Mouse (Mus musculus): ENCODE data around the gene Cdc42se2. TPM values are rescaled to one million over a fixed set of nuclear protein-coding genes. Genes with fewer than 3 reads are reported as not detected.

Gene Cdc42se2
- polyA plus RNA-seq, 1 experiment = 38.4 TPM

GRCm38 (mm10) chr11:54724353-54725034, 63.0 kb downstream of the Cdc42se2 start:
- Histone ChIP-seq H3K4me3 (ENCODE audit: insufficient read depth, low read length) (no peak overlapping the region), H3K4me1 (ENCODE audit: control insufficient read depth, insufficient read depth, low read length) (peaks cover 11% of the 10 kb centered on the region), H3K27ac (ENCODE audit: insufficient read depth, low read length) (no peak overlapping the region)
- no peak for TF ChIP-seq POLR2A (IDR thresholded peaks at IDR 0.05; ENCODE audit: low read depth, low read length)
- TF ChIP-seq CTCF (IDR thresholded peaks at IDR 0.05; ENCODE audit: borderline replicate concordance, insufficient read depth, low read length) = no peak

GRCm38 (mm10) chr11:54722057-54722456, 65.4 kb downstream of the Cdc42se2 start:
- no peak for TF ChIP-seq CTCF (IDR thresholded peaks at IDR 0.05; ENCODE audit: borderline replicate concordance, insufficient read depth, low read length)
- TF ChIP-seq POLR2A (IDR thresholded peaks at IDR 0.05; ENCODE audit: low read depth, low read length) = no peak
- Histone ChIP-seq H3K4me3 (ENCODE audit: insufficient read depth, low read length) (no peak overlapping the region), H3K27ac (ENCODE audit: insufficient read depth, low read length) (no peak overlapping the region), H3K4me1 (ENCODE audit: control insufficient read depth, insufficient read depth, low read length) (peaks cover 6% of the 10 kb centered on the region)

- Histone ChIP-seq H3K27ac (ENCODE audit: insufficient read depth, low read length) (no peak overlapping the region), H3K4me3 (ENCODE audit: insufficient read depth, low read length) (no peak overlapping the region), H3K4me1 (ENCODE audit: control insufficient read depth, insufficient read depth, low read length) (no peaks in the 10 kb centered on the region)
- TF ChIP-seq CTCF (IDR thresholded peaks at IDR 0.05; ENCODE audit: borderline replicate concordance, insufficient read depth, low read length) = no peak
- no peak for TF ChIP-seq POLR2A (IDR thresholded peaks at IDR 0.05; ENCODE audit: low read depth, low read length)
These were observed 68.9 kb downstream of the Cdc42se2 start for GRCm38 (mm10) chr11:54718601-54719000.

GRCm38 (mm10) chr11:54717893-54718292, 69.6 kb downstream of the Cdc42se2 start:
- Histone ChIP-seq H3K4me3 (ENCODE audit: insufficient read depth, low read length) (no peak overlapping the region), H3K27ac (ENCODE audit: insufficient read depth, low read length) (no peak overlapping the region), H3K4me1 (ENCODE audit: control insufficient read depth, insufficient read depth, low read length) (no peaks in the 10 kb centered on the region)
- no peak for TF ChIP-seq CTCF (IDR thresholded peaks at IDR 0.05; ENCODE audit: borderline replicate concordance, insufficient read depth, low read length)
- TF ChIP-seq POLR2A (IDR thresholded peaks at IDR 0.05; ENCODE audit: low read depth, low read length) = no peak

- no peaks in the 10 kb centered on the region for H3K4me1 ChIP-seq (ENCODE audit: control insufficient read depth, insufficient read depth, low read length)
- H3K4me3 ChIP-seq (ENCODE audit: insufficient read depth, low read length) = no peak overlapping the region
- no peak overlapping the region for H3K27ac ChIP-seq (ENCODE audit: insufficient read depth, low read length)
- TF ChIP-seq CTCF (IDR thresholded peaks at IDR 0.05; ENCODE audit: borderline replicate concordance, insufficient read depth, low read length) (no peak), POLR2A (IDR thresholded peaks at IDR 0.05; ENCODE audit: low read depth, low read length) (no peak)
These were observed 74.6 kb downstream of the Cdc42se2 start for GRCm38 (mm10) chr11:54712849-54713248.

- Histone ChIP-seq H3K4me3 (ENCODE audit: insufficient read depth, low read length) (no peak overlapping the region), H3K4me1 (ENCODE audit: control insufficient read depth, insufficient read depth, low read length) (no peaks in the 10 kb centered on the region), H3K27ac (ENCODE audit: insufficient read depth, low read length) (peak overlapping the region; percentile 77)
- TF ChIP-seq CTCF (IDR thresholded peaks at IDR 0.05; ENCODE audit: borderline replicate concordance, insufficient read depth, low read length) (no peak), POLR2A (IDR thresholded peaks at IDR 0.05; ENCODE audit: low read depth, low read length) (no peak)
These were observed 76.8 kb downstream of the Cdc42se2 start for GRCm38 (mm10) chr11:54710512-54711293.

- Histone ChIP-seq H3K4me1 (ENCODE audit: control insufficient read depth, insufficient read depth, low read length) (no peaks in the 10 kb centered on the region), H3K4me3 (ENCODE audit: insufficient read depth, low read length) (no peak overlapping the region), H3K27ac (ENCODE audit: insufficient read depth, low read length) (no peak overlapping the region)
- TF ChIP-seq CTCF (IDR thresholded peaks at IDR 0.05; ENCODE audit: borderline replicate concordance, insufficient read depth, low read length) = no peak
- no peak for TF ChIP-seq POLR2A (IDR thresholded peaks at IDR 0.05; ENCODE audit: low read depth, low read length)
These were observed 77.8 kb downstream of the Cdc42se2 start for GRCm38 (mm10) chr11:54709645-54710044.

GRCm38 (mm10) chr11:54708153-54708552, 79.3 kb downstream of the Cdc42se2 start:
- no peak overlapping the region for H3K27ac ChIP-seq (ENCODE audit: insufficient read depth, low read length)
- H3K4me3 ChIP-seq (ENCODE audit: insufficient read depth, low read length) = no peak overlapping the region
- no peak for TF ChIP-seq CTCF (IDR thresholded peaks at IDR 0.05; ENCODE audit: borderline replicate concordance, insufficient read depth, low read length)
- TF ChIP-seq POLR2A (IDR thresholded peaks at IDR 0.05; ENCODE audit: low read depth, low read length) = no peak
- H3K4me1 ChIP-seq (ENCODE audit: control insufficient read depth, insufficient read depth, low read length) = no peaks in the 10 kb centered on the region

- H3K4me3 ChIP-seq (ENCODE audit: insufficient read depth, low read length) = no peak overlapping the region
- no peak overlapping the region for H3K27ac ChIP-seq (ENCODE audit: insufficient read depth, low read length)
- H3K4me1 ChIP-seq (ENCODE audit: control insufficient read depth, insufficient read depth, low read length) = no peaks in the 10 kb centered on the region
- no peak for TF ChIP-seq POLR2A (IDR thresholded peaks at IDR 0.05; ENCODE audit: low read depth, low read length)
- no peak for TF ChIP-seq CTCF (IDR thresholded peaks at IDR 0.05; ENCODE audit: borderline replicate concordance, insufficient read depth, low read length)
These were observed 84.2 kb downstream of the Cdc42se2 start for GRCm38 (mm10) chr11:54703306-54703705.

GRCm38 (mm10) chr11:54701848-54702247, 85.6 kb downstream of the Cdc42se2 start:
- Histone ChIP-seq H3K4me3 (ENCODE audit: insufficient read depth, low read length) (no peak overlapping the region), H3K4me1 (ENCODE audit: control insufficient read depth, insufficient read depth, low read length) (no peaks in the 10 kb centered on the region)
- TF ChIP-seq CTCF (IDR thresholded peaks at IDR 0.05; ENCODE audit: borderline replicate concordance, insufficient read depth, low read length) (no peak), POLR2A (IDR thresholded peaks at IDR 0.05; ENCODE audit: low read depth, low read length) (no peak)

More at GRCm38 (mm10) chr11:54701848-54702247, 85.6 kb downstream of the Cdc42se2 start:
- no peak overlapping the region for H3K27ac ChIP-seq (ENCODE audit: insufficient read depth, low read length)

Measured in embryonic fibroblast, embryonic 13.5 days (primary cell).